Mouse (Mus musculus): ENCODE measurements at regions not wholly inside any gene's neighbourhood (a gene's known extent, or its start where the extent isn't known, plus 50 kb on each side); places are given as distances from the start of the nearest gene placed in this dataset.

- WGBS = 38% methylated on average over 11 of the region's 11 CpGs
- no peak for DNase-seq (ENCODE audit: low read depth, low spot score)
Measured at GRCm38 (mm10) chr6:52428489-52429203, 115.3 kb downstream of the Evx1 start.

GRCm38 (mm10) chr6:52429204-52429552 is 115.9 kb downstream of the Evx1 start:
- no peak for DNase-seq (ENCODE audit: low read depth, low spot score)
- WGBS = 42% methylated on average over 5 of the region's 5 CpGs

GRCm38 (mm10) chr6:52433234-52433633 is 119.9 kb downstream of the Evx1 start:
- WGBS = 55% methylated on average over 2 of the region's 2 CpGs
- no peak for DNase-seq (ENCODE audit: low read depth, low spot score)

GRCm38 (mm10) chr6:52434771-52435170 is 121.5 kb downstream of the Evx1 start:
- 88% methylated on average over 4 of the region's 4 CpGs for WGBS
- no peak for DNase-seq (ENCODE audit: low read depth, low spot score)

GRCm38 (mm10) chr6:52435358-52435757 is 122.1 kb downstream of the Evx1 start:
- no peak for DNase-seq (ENCODE audit: low read depth, low spot score)
- 87% methylated on average over 5 of the region's 5 CpGs for WGBS

- DNase-seq (ENCODE audit: low read depth, low spot score) = no peak
- WGBS = 77% methylated on average over 8 of the region's 8 CpGs
Measured at GRCm38 (mm10) chr6:52438366-52438765, 125.1 kb downstream of the Evx1 start.

GRCm38 (mm10) chr6:52439204-52439603 is 125.9 kb downstream of the Evx1 start:
- 54% methylated on average over 7 of the region's 7 CpGs for WGBS
- DNase-seq (ENCODE audit: low read depth, low spot score) = no peak

- WGBS = 59% methylated on average over 3 of the region's 3 CpGs
- no peak for DNase-seq (ENCODE audit: low read depth, low spot score)
Measured at GRCm38 (mm10) chr6:52440160-52440559, 126.9 kb downstream of the Evx1 start.

GRCm38 (mm10) chr6:52443112-52443984 is 130.1 kb downstream of the Evx1 start:
- WGBS = 24% methylated on average over 24 of the region's 24 CpGs
- DNase-seq (ENCODE audit: low read depth, low spot score) = peak; percentile 67

GRCm38 (mm10) chr6:52458828-52459227 is 145.5 kb downstream of the Evx1 start:
- 76% methylated on average over 11 of the region's 11 CpGs for WGBS

GRCm38 (mm10) chr6:52461186-52461585 is 147.9 kb downstream of the Evx1 start:
- WGBS = 92% methylated on average over 2 of the region's 2 CpGs
- no peak for DNase-seq (ENCODE audit: low read depth, low spot score)

More at GRCm38 (mm10) chr6:52458828-52459227, 145.5 kb downstream of the Evx1 start:
- no peak for DNase-seq (ENCODE audit: low read depth, low spot score)

- no peak for DNase-seq (ENCODE audit: low read depth, low spot score)
- WGBS = 93% methylated on average over 12 of the region's 12 CpGs
Measured at GRCm38 (mm10) chr6:52463369-52463768, 150.1 kb downstream of the Evx1 start.

- WGBS = 84% methylated on average over 3 of the region's 3 CpGs
- no peak for DNase-seq (ENCODE audit: low read depth, low spot score)
Measured at GRCm38 (mm10) chr6:52464571-52464970, 151.3 kb downstream of the Evx1 start.

GRCm38 (mm10) chr6:52465834-52466525 is 152.7 kb downstream of the Evx1 start:
- no peak for DNase-seq (ENCODE audit: low read depth, low spot score)
- 82% methylated on average over 9 of the region's 9 CpGs for WGBS

- WGBS = 87% methylated on average over 13 of the region's 13 CpGs
Measured at GRCm38 (mm10) chr6:52470831-52471230, 157.5 kb downstream of the Evx1 start.

GRCm38 (mm10) chr6:52471384-52471957 is 158.2 kb downstream of the Evx1 start:
- no peak for DNase-seq (ENCODE audit: low read depth, low spot score)
- WGBS = 95% methylated on average over 1 of the region's 1 CpGs

More at GRCm38 (mm10) chr6:52470831-52471230, 157.5 kb downstream of the Evx1 start:
- no peak for DNase-seq (ENCODE audit: low read depth, low spot score)

- DNase-seq (ENCODE audit: low read depth, low spot score) = no peak
- 94% methylated on average over 4 of the region's 4 CpGs for WGBS
Measured at GRCm38 (mm10) chr6:52472008-52472407, 158.7 kb downstream of the Evx1 start.

GRCm38 (mm10) chr6:52473042-52473589 is 159.8 kb downstream of the Evx1 start:
- 68% methylated on average over 12 of the region's 12 CpGs for WGBS
- no peak for DNase-seq (ENCODE audit: low read depth, low spot score)

GRCm38 (mm10) chr6:52473924-52474323 is 160.6 kb downstream of the Evx1 start:
- 13% methylated on average over 11 of the region's 11 CpGs for WGBS
- DNase-seq (ENCODE audit: low read depth, low spot score) = no peak

GRCm38 (mm10) chr6:52475676-52476075 is 162.4 kb downstream of the Evx1 start:
- DNase-seq (ENCODE audit: low read depth, low spot score) = no peak

More at GRCm38 (mm10) chr6:52475676-52476075, 162.4 kb downstream of the Evx1 start:
- 92% methylated on average over 8 of the region's 8 CpGs for WGBS

Measured in large intestine, adult 2 months (tissue).